Mouse (Mus musculus): ENCODE measurements around the gene Emc10. TPM values are rescaled to one million over a fixed set of nuclear protein-coding genes. Genes with fewer than 3 reads are reported as not detected.

Emc10 gene
- polyA plus RNA-seq, 1 experiment from 2014 or later, result 114 TPM

- peak overlapping the region; percentile 81 for H3K4me2 ChIP-seq (ENCODE audit: low read length)
- whole genome bisulfite sequencing, result 0% methylated on average over 14 of the region's 14 CpGs
- H3K4me1 ChIP-seq (ENCODE audit: control insufficient read depth in 2 of 2, insufficient read depth in 2 of 2, low read length in 2 of 2), result peaks cover 20 to 37% of the 10 kb centered on the region in 2 experiments
- peaks cover 4% of the 10 kb centered on the region; the same call in 1 of the 2 replicates for H3K36me3 ChIP-seq (ENCODE audit: control insufficient read depth, insufficient read depth, low read length)
- ATAC-seq (ENCODE audit: insufficient number of reproducible peaks, insufficient read depth, low FRiP score, low read depth), result no peak
- peak overlapping the region; percentile 57 for H3K4me3 ChIP-seq (ENCODE audit: control insufficient read depth in 1 of 2, insufficient read depth in 1 of 2, low read depth in 1 of 2, low read length in 2 of 2)
- peak overlapping the region; percentile 76 to 81; a peak in 3 of 4 replicates for H3K27ac ChIP-seq (replicated peaks in 1 of 2; ENCODE audit: control insufficient read depth in 1 of 2, insufficient read depth in 1 of 2, low read depth in 2 of 2, low read length in 2 of 2)
- peak overlapping the region; percentile 87 for H3K9ac ChIP-seq (ENCODE audit: low read length)
- no peaks in the 10 kb centered on the region for H3K9me3 ChIP-seq (ENCODE audit: control insufficient read depth, low read length)
- H3K27me3 ChIP-seq (ENCODE audit: control insufficient read depth, insufficient read depth, low read length), result peaks cover 43% of the 10 kb centered on the region
Observed at GRCm38 (mm10) chr7:44441648-44442109, 54.6 kb downstream of the Emc10 start.

GRCm38 (mm10) chr7:44441180-44441579 lies 55.1 kb downstream of the Emc10 start:
- no peak overlapping the region; a peak in 1 of 4 replicates for H3K4me3 ChIP-seq (ENCODE audit: control insufficient read depth in 1 of 2, insufficient read depth in 1 of 2, low read depth in 1 of 2, low read length in 2 of 2)
- 14% methylated on average over 1 of the region's 1 CpGs for WGBS
- H3K27ac ChIP-seq (replicated peaks in 1 of 2; ENCODE audit: control insufficient read depth in 1 of 2, insufficient read depth in 1 of 2, low read depth in 2 of 2, low read length in 2 of 2), result no peak overlapping the region
- peaks cover 16 to 33% of the 10 kb centered on the region in 2 experiments for H3K4me1 ChIP-seq (ENCODE audit: control insufficient read depth in 2 of 2, insufficient read depth in 2 of 2, low read length in 2 of 2)
- H3K36me3 ChIP-seq (ENCODE audit: control insufficient read depth, insufficient read depth, low read length), result no peaks in the 10 kb centered on the region
- H3K9ac ChIP-seq (ENCODE audit: low read length), result peak overlapping the region; percentile 87; the same call in 1 of the 2 replicates
- peaks cover 46% of the 10 kb centered on the region for H3K27me3 ChIP-seq (ENCODE audit: control insufficient read depth, insufficient read depth, low read length)
- no peaks in the 10 kb centered on the region for H3K9me3 ChIP-seq (ENCODE audit: control insufficient read depth, low read length)
- H3K4me2 ChIP-seq (ENCODE audit: low read length), result peak overlapping the region; percentile 81; the same call in 1 of the 2 replicates
- no peak for ATAC-seq (ENCODE audit: insufficient number of reproducible peaks, insufficient read depth, low FRiP score, low read depth)

- H3K4me1 ChIP-seq (ENCODE audit: control insufficient read depth in 2 of 2, insufficient read depth in 2 of 2, low read length in 2 of 2), result peaks cover 13 to 28% of the 10 kb centered on the region in 2 experiments
- H3K27ac ChIP-seq (replicated peaks in 1 of 2; ENCODE audit: control insufficient read depth in 1 of 2, insufficient read depth in 1 of 2, low read depth in 2 of 2, low read length in 2 of 2), result no peak overlapping the region
- H3K4me3 ChIP-seq (ENCODE audit: control insufficient read depth in 1 of 2, insufficient read depth in 1 of 2, low read depth in 1 of 2, low read length in 2 of 2), result no peak overlapping the region
- H3K9ac ChIP-seq (ENCODE audit: low read length), result no peak overlapping the region
- H3K4me2 ChIP-seq (ENCODE audit: low read length), result no peak overlapping the region
- no peaks in the 10 kb centered on the region for H3K9me3 ChIP-seq (ENCODE audit: control insufficient read depth, low read length)
- WGBS, result 75% methylated on average over 1 of the region's 1 CpGs
- H3K27me3 ChIP-seq (ENCODE audit: control insufficient read depth, insufficient read depth, low read length), result peaks cover 46% of the 10 kb centered on the region
- no peak for ATAC-seq (ENCODE audit: insufficient number of reproducible peaks, insufficient read depth, low FRiP score, low read depth)
- no peaks in the 10 kb centered on the region for H3K36me3 ChIP-seq (ENCODE audit: control insufficient read depth, insufficient read depth, low read length)
Observed at GRCm38 (mm10) chr7:44440479-44440878, 55.9 kb downstream of the Emc10 start.

Small RNAs within 50 kb of the gene (microRNA-seq; reads per million reads assigned to microRNA genes)
- gene Mir7052 (1.1 reads per million), gene Mir7053 (not detected)

Other genes starting within 250 kb of the Emc10 start
- gene 1700028J19Rik, start 249.8 kb downstream of the Emc10 start, polyA plus RNA-seq (2014; fragmentation: Nextera tagmentation; extraction: Ambion mirVana), result 1.1 and 1.6 TPM in 2 replicates
- 54.8 and 62.7 TPM in 2 replicates for gene 2410002F23Rik, start 249.8 kb downstream of the Emc10 start, polyA plus RNA-seq (2014; fragmentation: Nextera tagmentation; extraction: Ambion mirVana)
- gene Acp4, start 239.2 kb downstream of the Emc10 start, polyA plus RNA-seq (2014; fragmentation: Nextera tagmentation; extraction: Ambion mirVana), result not detected in 2 replicates
- not detected in 2 replicates for gene Gm15517, start 235.1 kb downstream of the Emc10 start, polyA plus RNA-seq (2014; fragmentation: Nextera tagmentation; extraction: Ambion mirVana)
- gene Clec11a, start 189.6 kb downstream of the Emc10 start, polyA plus RNA-seq (2014; fragmentation: Nextera tagmentation; extraction: Ambion mirVana), result 0.81 and 0.85 TPM in 2 replicates
- 0.44 and 0.96 TPM in 2 replicates for gene Shank1, start 186.3 kb downstream of the Emc10 start, polyA plus RNA-seq (2014; fragmentation: Nextera tagmentation; extraction: Ambion mirVana)
- 0.57 and 0.59 TPM in 2 replicates for gene Syt3, start 112.4 kb downstream of the Emc10 start, polyA plus RNA-seq (2014; fragmentation: Nextera tagmentation; extraction: Ambion mirVana)
- gene 1700008O03Rik, start 110.7 kb downstream of the Emc10 start, polyA plus RNA-seq (2014; fragmentation: Nextera tagmentation; extraction: Ambion mirVana), result 0.34 and 0.47 TPM in 2 replicates
- gene Lrrc4b, start 67.5 kb downstream of the Emc10 start, polyA plus RNA-seq (2014; fragmentation: Nextera tagmentation; extraction: Ambion mirVana), result 4.1 and 4.5 TPM in 2 replicates
- 0.34 and 1.4 TPM in 2 replicates for gene Aspdh, start 31.1 kb downstream of the Emc10 start, polyA plus RNA-seq (2014; fragmentation: Nextera tagmentation; extraction: Ambion mirVana)
- 128 and 131 TPM in 2 replicates for gene Josd2, start 28.5 kb downstream of the Emc10 start, polyA plus RNA-seq (2014; fragmentation: Nextera tagmentation; extraction: Ambion mirVana)
- 8.7 and 9.2 TPM in 2 replicates for gene Fam71e1, start 52 bp upstream of the Emc10 start, polyA plus RNA-seq (2014; fragmentation: Nextera tagmentation; extraction: Ambion mirVana)
- gene Mybpc2, start 28.1 kb upstream of the Emc10 start, polyA plus RNA-seq (2014; fragmentation: Nextera tagmentation; extraction: Ambion mirVana), result 2.3 and 3.3 TPM in 2 replicates
- not detected in 2 replicates for gene Spib, start 35.5 kb upstream of the Emc10 start, polyA plus RNA-seq (2014; fragmentation: Nextera tagmentation; extraction: Ambion mirVana)
- gene Pold1, start 52.3 kb upstream of the Emc10 start, polyA plus RNA-seq (2014; fragmentation: Nextera tagmentation; extraction: Ambion mirVana), result 28.6 and 29.2 TPM in 2 replicates
- gene Nr1h2, start 57.4 kb upstream of the Emc10 start, polyA plus RNA-seq (2014; fragmentation: Nextera tagmentation; extraction: Ambion mirVana), result 53.3 and 57.8 TPM in 2 replicates
- 0.35 and 0.92 TPM in 2 replicates for gene Napsa, start 75.9 kb upstream of the Emc10 start, polyA plus RNA-seq (2014; fragmentation: Nextera tagmentation; extraction: Ambion mirVana)
- not detected in 2 replicates for gene Kcnc3, start 94.1 kb upstream of the Emc10 start, polyA plus RNA-seq (2014; fragmentation: Nextera tagmentation; extraction: Ambion mirVana)
- 0.40 and 1.9 TPM in 2 replicates for gene Myh14, start 174.3 kb upstream of the Emc10 start, polyA plus RNA-seq (2014; fragmentation: Nextera tagmentation; extraction: Ambion mirVana)
- not detected in 2 replicates for gene Izumo2, start 212.2 kb upstream of the Emc10 start, polyA plus RNA-seq (2014; fragmentation: Nextera tagmentation; extraction: Ambion mirVana)